Mouse (Mus musculus): ENCODE results near the gene Ctnnd2.

Ctnnd2 gene

GRCm38 (mm10) chr15:30240881-30241280 lies 68.5 kb downstream of the Ctnnd2 start:
- DNase-seq (ENCODE audit: low read depth): no peak

GRCm38 (mm10) chr15:30268822-30269221 lies 96.4 kb downstream of the Ctnnd2 start:
- no peak for DNase-seq (ENCODE audit: low read depth)

- DNase-seq (ENCODE audit: low read depth): no peak
Observed at GRCm38 (mm10) chr15:30271141-30271572, 98.8 kb downstream of the Ctnnd2 start.

- no peak for DNase-seq (ENCODE audit: low read depth)
Observed at GRCm38 (mm10) chr15:30272326-30272725, 99.9 kb downstream of the Ctnnd2 start.

- DNase-seq (ENCODE audit: low read depth): no peak
Observed at GRCm38 (mm10) chr15:30275721-30276120, 103.3 kb downstream of the Ctnnd2 start.

GRCm38 (mm10) chr15:30276691-30277090 lies 104.3 kb downstream of the Ctnnd2 start:
- DNase-seq (ENCODE audit: low read depth): no peak

GRCm38 (mm10) chr15:30278610-30279009 lies 106.2 kb downstream of the Ctnnd2 start:
- no peak for DNase-seq (ENCODE audit: low read depth)

GRCm38 (mm10) chr15:30285572-30286244 lies 113.3 kb downstream of the Ctnnd2 start:
- no peak for DNase-seq (ENCODE audit: low read depth)

GRCm38 (mm10) chr15:30286245-30286642 lies 113.9 kb downstream of the Ctnnd2 start:
- no peak for DNase-seq (ENCODE audit: low read depth)

- DNase-seq (ENCODE audit: low read depth): peak; percentile 4
Observed at GRCm38 (mm10) chr15:30302824-30303223, 130.4 kb downstream of the Ctnnd2 start.

GRCm38 (mm10) chr15:30306437-30306836 lies 134.0 kb downstream of the Ctnnd2 start:
- DNase-seq (ENCODE audit: low read depth): no peak

GRCm38 (mm10) chr15:30322543-30322942 lies 150.2 kb downstream of the Ctnnd2 start:
- DNase-seq (ENCODE audit: low read depth): no peak

GRCm38 (mm10) chr15:30333336-30334310 lies 161.2 kb downstream of the Ctnnd2 start:
- DNase-seq (ENCODE audit: low read depth): no peak

GRCm38 (mm10) chr15:30338585-30339197 lies 166.3 kb downstream of the Ctnnd2 start:
- DNase-seq (ENCODE audit: low read depth): no peak

GRCm38 (mm10) chr15:30345754-30346153 lies 173.4 kb downstream of the Ctnnd2 start:
- DNase-seq (ENCODE audit: low read depth): no peak

- DNase-seq (ENCODE audit: low read depth): no peak
Observed at GRCm38 (mm10) chr15:30364491-30364890, 192.1 kb downstream of the Ctnnd2 start.

- DNase-seq (ENCODE audit: low read depth): no peak
Observed at GRCm38 (mm10) chr15:30369997-30370396, 197.6 kb downstream of the Ctnnd2 start.

- DNase-seq (ENCODE audit: low read depth): no peak
Observed at GRCm38 (mm10) chr15:30371151-30371550, 198.8 kb downstream of the Ctnnd2 start.

GRCm38 (mm10) chr15:30373654-30374215 lies 201.3 kb downstream of the Ctnnd2 start:
- no peak for DNase-seq (ENCODE audit: low read depth)

GRCm38 (mm10) chr15:30374907-30375306 lies 202.5 kb downstream of the Ctnnd2 start:
- no peak for DNase-seq (ENCODE audit: low read depth)

- DNase-seq (ENCODE audit: low read depth): no peak
Observed at GRCm38 (mm10) chr15:30383075-30383842, 210.9 kb downstream of the Ctnnd2 start.
